Mouse (Mus musculus) hindbrain, postnatal 0 days (tissue): ENCODE data around the gene Proz. TPM values are rescaled to one million over a fixed set of nuclear protein-coding genes. Genes with fewer than 3 reads are reported as not detected.

Experiments used
- ATAC-seq: fragments of 200-750 bp; cut with Nextera tagmentation; 2 replicates; pipeline ENCODE4 v1.8.0; 2017; ENCODE audit warnings: mild to moderate bottlenecking, moderate TSS enrichment, moderate library complexity
- DNase-seq: peaks from one replicate; pipeline ENCODE4 v3.0.0-alpha.2; 2015; ENCODE audit warnings: low spot score
- H3K27ac ChIP-seq: fragments of 300-500 bp; sonication (generic); 2 replicates; pipeline ENCODE4 v1.5.1; 2014; ENCODE audit warnings: mild to moderate bottlenecking
- H3K27me3 ChIP-seq: fragments of 300-500 bp; sonication (generic); 2 replicates; pipeline ENCODE4 v1.6.1; 2014; ENCODE audit warnings: low read length, mixed read lengths; ENCODE audit not compliant: insufficient read depth
- H3K36me3 ChIP-seq: fragments of 300-500 bp; sonication (generic); 2 replicates; pipeline ENCODE4 v1.6.1; 2014; ENCODE audit warnings: low read length, mixed read lengths; ENCODE audit not compliant: insufficient read depth
- H3K4me1 ChIP-seq: fragments of 300-500 bp; sonication (generic); 2 replicates; pipeline ENCODE4 v1.6.1; 2014; ENCODE audit warnings: antibody characterized with exemption, low read length, mixed read lengths; ENCODE audit not compliant: insufficient read depth
- H3K4me2 ChIP-seq: fragments of 300-500 bp; sonication (generic); 2 replicates; pipeline ENCODE4 v1.6.1; 2014; ENCODE audit warnings: low read depth, mild to moderate bottlenecking, low read length, moderate library complexity, mixed read lengths
- H3K4me3 ChIP-seq: fragments of 300-500 bp; sonication (generic); 2 replicates; pipeline ENCODE4 v1.5.1; 2014; ENCODE audit warnings: low read length
- H3K9ac ChIP-seq: fragments of 300-500 bp; sonication (generic); replicated peaks from 2 replicates; pipeline ENCODE4 v1.6.1; 2014; ENCODE audit warnings: mild to moderate bottlenecking, low read length, moderate library complexity, mixed read lengths
- H3K9me3 ChIP-seq: fragments of 300-500 bp; sonication (generic); 2 replicates; pipeline ENCODE4 v1.6.1; 2016; ENCODE audit warnings: low read length, mixed read lengths
- CTCF ChIP-seq: IDR thresholded peaks from 2 replicates; pipeline ENCODE4 v1.5.1; 2016; ENCODE audit warnings: antibody characterized with exemption, control low read depth, low read depth
- WGBS: fragments of 180-500 bp; shearing (Covaris S2); extraction: QIAGEN DNeasy Blood & Tissue Kit; methylation state at CpG from one replicate; pipeline ENCODE4 v1.1.7; 2014; 5-methylcytosine and 5-hydroxymethylcytosine counted together
- polyA plus RNA-seq: library from polyadenylated mRNA; unstranded; fragments of >200 nt; fragmentation: Nextera tagmentation; extraction: Ambion mirVana; gene quantifications from 2 replicates; pipeline ENCODE4 v1.2.1, GENCODE M21; 2015
- total RNA-seq: library from RNA; depleted of rRNA; stranded (reverse); fragments of >200 nt; gene quantifications from 2 replicates; pipeline ENCODE4 v1.2.3, GENCODE M21; 2014

Gene Proz
- total and polyA plus RNA-seq, 2 experiments from 2014 or later: 0.40 TPM; not detected in 1

DNA sequence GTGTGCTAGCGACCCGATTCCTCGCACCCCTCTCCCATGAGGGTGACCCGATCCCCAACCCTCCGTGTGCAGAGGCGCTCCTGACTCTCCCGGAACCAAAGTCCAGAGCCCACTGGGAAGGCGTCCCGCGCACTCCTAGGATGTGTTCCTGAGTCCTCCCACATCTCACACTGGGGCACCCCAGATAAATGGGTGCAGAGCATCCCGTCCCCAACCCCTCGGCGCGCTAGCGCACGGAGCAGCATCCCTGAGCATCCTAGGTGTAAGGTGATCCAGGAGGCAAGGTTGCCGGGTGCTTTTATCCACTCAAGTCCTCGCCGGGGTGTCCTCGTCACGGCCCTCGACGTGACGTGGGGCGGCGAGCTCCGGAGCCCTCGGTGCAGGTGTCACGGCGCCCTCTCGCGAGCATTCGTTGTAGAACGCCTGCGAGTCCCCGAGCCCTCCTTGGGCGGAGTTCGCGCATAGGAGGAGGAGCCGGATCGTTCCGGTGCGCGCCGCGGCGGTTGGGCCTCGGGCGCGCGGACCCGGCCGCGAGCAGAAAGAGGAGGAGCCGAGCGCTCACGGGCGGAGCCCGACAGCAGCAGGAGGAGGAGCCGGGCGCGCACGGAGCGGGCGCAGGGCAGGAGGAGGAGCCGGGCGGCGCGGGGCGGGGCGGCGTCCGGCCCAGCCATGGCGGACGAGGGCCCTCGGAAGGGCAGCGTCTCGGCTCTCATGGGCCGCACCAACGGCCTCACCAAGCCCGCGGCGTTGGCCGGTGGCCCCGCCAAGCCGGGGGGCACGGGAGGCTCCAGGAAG lies 44.6 kb downstream of the Proz start, which contains the start of the genes Pcid2 and Cul4a:
TSS of gene Pcid2 (minus strand) at position 373 of the 795 bp plus-strand sequence.
TSS of gene Cul4a (plus strand) at position 535 of the 795 bp plus-strand sequence.
- H3K9me3 ChIP-seq: no peaks in the 10 kb centered on the region
- peak; percentile 95 for ATAC-seq

DNA sequence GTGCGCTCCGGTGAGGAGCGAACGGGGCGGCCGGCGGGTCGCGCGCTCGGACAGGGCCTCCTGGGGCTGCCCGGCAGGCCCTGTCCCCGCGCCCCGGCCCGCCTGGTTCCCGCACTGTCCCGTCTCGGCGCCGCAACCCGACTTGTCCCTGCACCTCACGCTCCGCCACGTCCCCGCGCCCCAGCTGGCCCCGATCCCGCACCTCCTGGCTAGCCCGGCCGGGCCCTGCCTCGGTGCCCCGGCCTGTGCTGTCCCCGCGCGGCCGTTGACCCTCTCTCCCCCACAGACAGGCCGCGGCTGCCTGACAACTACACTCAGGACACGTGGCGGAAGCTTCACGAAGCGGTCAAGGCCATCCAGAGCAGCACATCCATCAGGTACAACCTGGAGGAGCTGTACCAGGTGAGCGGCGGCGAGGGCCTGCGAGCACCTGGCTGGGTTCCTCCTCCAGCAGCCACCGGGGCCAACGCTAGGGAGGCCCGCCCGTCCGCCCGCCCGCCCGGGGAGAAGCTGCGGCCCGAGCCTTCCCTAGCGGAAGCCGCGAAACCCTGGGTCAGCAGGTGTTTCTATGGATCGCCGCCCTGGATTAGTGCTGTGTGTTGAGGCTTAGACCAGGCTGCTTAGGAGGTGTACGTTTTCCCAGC lies 45.3 kb downstream of the Proz start:
- no peak for TF ChIP-seq CTCF
- 0% methylated on average over 49 of the region's 63 CpGs for WGBS
- peak overlapping the region; percentile 97 for H3K4me2 ChIP-seq
- DNase-seq (peak; percentile 42), ATAC-seq (peak; percentile 41)
- H3K36me3 ChIP-seq: no peaks in the 10 kb centered on the region
- peak overlapping the region; percentile 86 for H3K9ac ChIP-seq
- H3K4me3 ChIP-seq: peak overlapping the region; percentile 78
- peak overlapping the region; percentile 90 for H3K27ac ChIP-seq
- no peaks in the 10 kb centered on the region for H3K9me3 ChIP-seq
- H3K27me3 ChIP-seq: no peaks in the 10 kb centered on the region
- peaks cover 7% of the 10 kb centered on the region for H3K4me1 ChIP-seq

More for the DNA sequence above, 44.6 kb downstream of the Proz start, which contains the start of the genes Pcid2 and Cul4a:
- Histone ChIP-seq H3K27me3 (no peaks in the 10 kb centered on the region), H3K36me3 (no peaks in the 10 kb centered on the region), H3K4me3 (peak within 1 kb of the TSS; percentile 78), H3K4me1 (peaks cover 7% of the 10 kb centered on the region), H3K27ac (peak within 1 kb of the TSS; percentile 92), H3K9ac (peak within 1 kb of the TSS; percentile 86), H3K4me2 (peak within 1 kb of the TSS; percentile 97)
- TF ChIP-seq CTCF: peak; percentile 71
- peak; percentile 99 for DNase-seq
- WGBS: 2% methylated on average over 86 of the region's 87 CpGs

DNA sequence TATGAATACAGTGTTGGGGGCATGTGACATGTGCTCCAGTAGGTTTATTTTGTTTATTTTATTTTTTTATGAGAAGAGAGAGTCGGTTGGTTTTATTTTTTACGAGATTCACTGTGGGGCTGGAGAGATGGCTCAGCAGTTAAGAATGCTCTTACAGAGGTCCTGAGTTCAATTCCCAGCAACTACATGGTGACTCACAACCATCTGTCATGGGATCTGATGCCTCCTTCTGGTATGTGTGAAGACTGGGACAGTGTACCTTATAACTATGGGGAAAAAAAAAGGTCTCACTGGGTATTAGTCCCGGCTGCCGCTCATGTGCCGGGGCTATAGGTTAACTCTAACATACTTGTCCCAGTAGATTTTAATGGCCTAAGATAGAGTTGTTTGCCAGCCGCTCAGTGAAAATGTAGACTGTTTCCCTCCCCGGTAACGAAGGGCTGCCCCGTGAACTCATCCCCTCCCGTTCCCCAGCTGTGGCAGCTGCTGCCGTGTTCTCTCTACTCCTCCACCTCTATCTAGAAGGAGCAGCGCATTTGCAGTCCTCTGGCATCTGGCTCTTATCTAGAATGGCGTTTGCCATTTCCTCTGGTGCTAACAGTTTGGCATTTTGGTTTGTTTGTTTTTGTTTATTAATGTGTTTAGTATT lies 47.4 kb downstream of the Proz start:
- Histone ChIP-seq H3K27ac (no peak overlapping the region), H3K4me1 (peaks cover 13% of the 10 kb centered on the region), H3K27me3 (no peaks in the 10 kb centered on the region), H3K9ac (no peak overlapping the region), H3K4me3 (no peak overlapping the region), H3K36me3 (no peaks in the 10 kb centered on the region), H3K9me3 (no peaks in the 10 kb centered on the region), H3K4me2 (no peak overlapping the region)
- ATAC-seq (no peak), DNase-seq (no peak)
- 91% methylated on average over 13 of the region's 13 CpGs for WGBS
- TF ChIP-seq CTCF: no peak

DNA sequence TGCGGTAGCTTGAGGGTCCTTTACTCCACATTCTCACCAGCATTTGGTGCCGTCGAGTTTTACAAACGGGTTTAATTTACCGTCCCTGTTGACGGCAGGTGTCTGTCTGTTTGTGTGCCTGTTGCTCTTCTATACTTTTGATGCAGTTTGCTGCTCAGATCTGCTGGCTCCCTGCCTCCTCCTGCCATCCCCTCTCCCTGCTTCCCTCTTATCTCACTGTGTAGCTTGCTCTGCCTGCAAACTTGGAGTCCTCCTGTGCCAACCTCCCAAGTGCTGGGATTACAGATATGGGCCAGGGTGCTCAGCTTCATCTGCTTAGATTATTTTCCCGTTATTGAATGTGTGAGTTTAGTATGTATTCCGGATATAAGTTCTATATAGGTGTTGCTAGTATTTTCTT lies 48.3 kb downstream of the Proz start:
- Histone ChIP-seq H3K27me3 (no peaks in the 10 kb centered on the region), H3K4me3 (no peak overlapping the region), H3K9me3 (no peaks in the 10 kb centered on the region), H3K9ac (no peak overlapping the region), H3K36me3 (no peaks in the 10 kb centered on the region), H3K27ac (no peak overlapping the region), H3K4me2 (no peak overlapping the region), H3K4me1 (peaks cover 9% of the 10 kb centered on the region)
- no peak for DNase-seq
- WGBS: 86% methylated on average over 8 of the region's 8 CpGs
- no peak for ATAC-seq
- TF ChIP-seq CTCF: no peak

DNA sequence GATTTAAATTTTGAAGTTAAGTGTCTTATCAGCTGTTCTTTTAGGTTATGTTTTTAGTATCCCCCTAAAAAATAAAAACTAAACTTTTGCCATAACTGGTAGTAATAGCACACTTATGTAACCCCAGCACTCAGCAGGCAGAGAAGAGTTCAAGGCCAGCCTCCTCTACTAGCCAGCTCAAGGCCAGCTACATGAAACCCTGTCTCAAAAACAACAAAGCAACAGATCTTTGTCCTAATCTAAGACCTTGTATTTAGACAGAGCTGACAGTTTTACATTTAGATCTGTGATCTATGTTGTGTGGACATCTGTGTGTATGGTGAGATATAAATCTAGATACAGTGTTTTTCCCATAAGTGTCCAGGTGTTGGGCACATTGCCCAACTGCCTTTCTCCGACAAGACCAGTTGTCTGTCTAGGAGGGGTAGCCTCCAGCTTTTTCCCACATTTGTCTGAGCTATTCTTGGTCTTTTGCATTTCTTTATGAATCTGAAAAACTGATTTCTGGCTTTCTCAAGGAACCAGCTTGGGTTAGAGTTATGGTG lies 48.8 kb downstream of the Proz start:
- ATAC-seq: no peak
- no peak for TF ChIP-seq CTCF
- Histone ChIP-seq H3K27ac (no peak overlapping the region), H3K36me3 (no peaks in the 10 kb centered on the region), H3K9ac (no peak overlapping the region), H3K9me3 (no peaks in the 10 kb centered on the region), H3K4me2 (no peak overlapping the region), H3K27me3 (no peaks in the 10 kb centered on the region), H3K4me1 (peaks cover 7% of the 10 kb centered on the region; the same call in 1 of the 2 replicates), H3K4me3 (no peak overlapping the region)
- 58% methylated on average over 1 of the region's 1 CpGs for WGBS
- DNase-seq: no peak

DNA sequence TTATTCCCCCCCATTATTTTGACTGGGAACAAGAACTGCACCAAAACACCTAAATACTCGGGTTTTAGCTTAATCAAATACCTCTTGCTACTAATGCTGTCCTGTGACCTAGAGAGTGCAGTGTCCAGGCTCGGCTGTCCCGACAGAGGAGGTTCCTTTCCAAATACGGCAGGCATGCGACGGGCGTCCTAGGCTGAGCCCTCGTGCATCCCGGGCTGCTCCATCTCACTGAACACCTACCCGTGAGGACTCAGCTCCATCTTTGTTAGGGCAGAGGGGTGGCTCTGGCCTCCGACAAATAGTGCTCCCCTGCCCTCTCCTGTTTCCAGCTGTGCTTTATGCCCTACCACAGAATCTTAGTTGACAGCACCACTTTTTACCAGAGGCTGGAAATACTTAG lies 51.2 kb downstream of the Proz start:
- H3K27me3 ChIP-seq: no peaks in the 10 kb centered on the region
- H3K4me1 ChIP-seq: peaks cover 7% of the 10 kb centered on the region; the same call in 1 of the 2 replicates
- no peaks in the 10 kb centered on the region for H3K36me3 ChIP-seq
- no peak overlapping the region for H3K27ac ChIP-seq
- DNase-seq (no peak), ATAC-seq (0 out of 2 replicates have a peak, but pooled peaks have one; percentile 27)
- no peak overlapping the region for H3K4me2 ChIP-seq
- no peak overlapping the region for H3K4me3 ChIP-seq
- no peaks in the 10 kb centered on the region for H3K9me3 ChIP-seq
- 88% methylated on average over 11 of the region's 11 CpGs for WGBS
- TF ChIP-seq CTCF: no peak
- no peak overlapping the region for H3K9ac ChIP-seq
